Mouse (Mus musculus): ENCODE results near the gene Gpc6.

Gene Gpc6

DNA sequence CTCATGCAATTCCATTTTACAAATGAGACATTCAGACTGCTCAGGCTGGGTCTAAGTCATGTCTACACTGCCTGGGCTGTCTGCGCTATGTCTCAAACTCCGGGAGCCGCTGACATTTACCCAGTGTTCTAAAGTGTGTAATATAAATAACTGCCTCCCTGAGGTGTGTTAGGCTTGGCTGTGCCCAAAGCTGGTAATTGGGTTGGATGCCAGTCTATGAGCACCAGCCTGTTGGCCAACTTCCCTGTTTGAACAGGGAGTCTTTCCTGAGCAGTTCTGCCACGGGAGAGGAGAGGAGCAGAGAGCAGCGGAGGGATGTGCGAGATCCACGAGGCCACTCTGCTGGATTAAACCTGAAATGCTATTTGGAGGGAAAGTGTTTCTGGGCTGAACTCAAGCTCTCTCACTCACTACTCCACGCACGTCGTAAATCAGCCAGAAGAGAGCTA, 785.4 kb downstream of the Gpc6 start:
- no peak for DNase-seq (ENCODE audit: low spot score)

GRCm38 (mm10) chr14:117712311-117712710, 787.2 kb downstream of the Gpc6 start:
- no peak for DNase-seq (ENCODE audit: low spot score)

DNA sequence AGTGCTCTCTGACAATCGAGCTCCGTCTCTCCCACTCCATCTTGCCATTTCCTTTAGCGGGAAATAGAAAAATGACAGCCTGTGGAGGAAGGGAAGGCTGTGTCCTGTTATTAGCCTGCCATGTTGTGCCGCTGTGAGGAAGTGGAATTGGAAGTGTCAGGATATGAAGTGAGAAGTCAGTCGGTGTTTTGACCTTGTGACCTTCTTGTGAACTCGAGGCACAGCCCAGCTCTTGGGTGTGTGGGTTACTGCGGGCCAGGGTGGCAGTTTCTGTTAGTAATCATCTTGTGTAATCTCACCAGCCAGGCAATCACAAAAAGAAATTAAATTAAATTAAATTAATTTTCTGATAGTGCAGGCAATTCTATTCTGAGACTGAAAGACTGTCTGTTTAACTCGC, 789.0 kb downstream of the Gpc6 start:
- no peak for DNase-seq (ENCODE audit: low spot score)

DNA sequence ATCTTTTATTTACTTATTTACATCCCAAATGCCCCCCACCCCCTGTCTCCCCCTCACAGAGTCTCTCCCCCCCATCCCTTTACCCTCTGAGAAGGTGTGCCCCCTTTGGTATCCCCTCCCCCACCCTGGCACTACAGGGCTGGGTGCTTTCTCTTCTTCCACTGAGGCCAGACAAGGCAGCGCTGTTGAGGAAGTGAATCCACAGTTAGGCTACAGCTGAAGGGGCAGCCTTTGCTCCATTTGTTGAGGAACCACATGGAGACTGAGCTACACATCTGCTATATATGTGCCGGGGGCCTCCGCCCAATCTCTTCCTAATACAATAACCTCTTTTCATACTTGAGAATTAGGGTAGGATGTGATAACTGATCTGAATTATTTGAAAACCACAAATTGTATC, 791.2 kb downstream of the Gpc6 start:
- DNase-seq (ENCODE audit: low spot score): no peak

GRCm38 (mm10) chr14:117728741-117729140, 803.6 kb downstream of the Gpc6 start:
- no peak for DNase-seq (ENCODE audit: low spot score)

DNA sequence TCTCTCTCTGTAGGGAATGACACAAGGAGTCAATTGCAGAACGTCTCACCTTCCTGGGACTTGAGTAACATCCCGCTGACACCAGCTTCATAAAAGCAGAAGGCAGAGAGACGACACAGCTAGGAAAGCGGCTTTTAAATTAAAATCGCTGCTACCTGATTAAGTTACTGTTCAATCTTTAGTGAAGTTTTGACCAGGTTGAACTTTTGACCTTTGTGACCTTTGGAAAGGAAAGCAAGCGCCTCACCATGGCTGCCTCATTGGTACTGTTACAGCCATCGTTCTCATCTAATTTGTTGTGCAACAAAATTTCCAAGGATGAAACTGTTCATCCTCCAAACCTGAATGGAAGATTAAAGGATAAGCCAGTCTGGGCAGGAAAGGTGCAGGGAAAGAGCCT, 830.1 kb downstream of the Gpc6 start:
- no peak for DNase-seq (ENCODE audit: low spot score)

- no peak for DNase-seq (ENCODE audit: low spot score)
Measured at GRCm38 (mm10) chr14:117756505-117756904, 831.4 kb downstream of the Gpc6 start.

- DNase-seq (ENCODE audit: low spot score): no peak
Measured at GRCm38 (mm10) chr14:117757790-117758358, 832.8 kb downstream of the Gpc6 start.

DNA sequence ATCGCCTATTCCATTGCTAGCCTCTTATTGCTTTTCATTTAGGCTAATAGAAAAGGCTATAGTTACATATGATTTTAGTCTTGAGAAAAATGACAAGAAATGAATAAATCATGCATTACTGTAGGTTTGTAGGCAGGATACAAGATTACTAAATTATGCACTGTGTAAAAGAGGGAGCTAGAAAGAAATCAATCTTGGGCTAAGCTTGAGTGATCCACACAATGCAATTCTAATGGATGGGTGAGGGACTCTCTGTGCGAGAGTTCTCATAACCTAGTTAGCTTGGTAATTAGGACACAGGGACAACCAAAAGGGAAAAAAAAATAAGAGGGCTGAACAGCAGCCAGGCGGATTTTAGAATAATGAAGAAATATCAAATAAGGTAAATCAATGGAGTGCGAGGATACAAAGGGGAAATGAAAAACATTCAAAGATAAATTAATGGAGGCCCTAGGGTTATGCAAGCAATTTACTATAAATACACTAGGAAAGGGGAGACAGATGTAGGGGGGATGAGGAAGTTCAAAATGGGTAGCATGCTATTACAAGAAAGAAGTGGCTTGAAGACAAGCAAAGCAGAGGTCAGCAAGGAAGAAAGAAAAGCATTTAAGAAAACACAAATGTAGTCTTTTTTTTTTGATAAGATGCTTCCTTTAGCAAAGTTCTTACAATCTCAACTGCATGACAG, 835.9 kb downstream of the Gpc6 start:
- no peak for DNase-seq (ENCODE audit: low spot score)

DNA sequence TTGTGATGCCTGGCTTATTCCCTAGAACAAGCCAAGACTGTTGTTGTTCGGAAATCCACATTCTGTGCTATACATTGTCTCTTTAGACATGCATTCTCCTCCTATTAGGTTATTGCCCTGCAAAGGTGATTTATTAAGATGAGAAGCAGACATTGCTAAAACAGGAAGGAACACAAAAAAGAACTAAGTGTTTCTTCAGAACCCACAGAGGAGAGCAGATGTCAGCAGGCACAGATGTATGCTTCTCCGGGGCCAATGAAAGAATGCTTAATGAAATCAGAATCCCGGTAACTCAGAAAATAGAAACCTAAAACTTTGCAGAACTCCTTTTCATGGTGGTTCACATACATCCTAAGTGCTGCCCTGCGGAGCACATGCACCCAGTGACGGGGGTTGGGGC, 837.8 kb downstream of the Gpc6 start:
- DNase-seq (ENCODE audit: low spot score): no peak

DNA sequence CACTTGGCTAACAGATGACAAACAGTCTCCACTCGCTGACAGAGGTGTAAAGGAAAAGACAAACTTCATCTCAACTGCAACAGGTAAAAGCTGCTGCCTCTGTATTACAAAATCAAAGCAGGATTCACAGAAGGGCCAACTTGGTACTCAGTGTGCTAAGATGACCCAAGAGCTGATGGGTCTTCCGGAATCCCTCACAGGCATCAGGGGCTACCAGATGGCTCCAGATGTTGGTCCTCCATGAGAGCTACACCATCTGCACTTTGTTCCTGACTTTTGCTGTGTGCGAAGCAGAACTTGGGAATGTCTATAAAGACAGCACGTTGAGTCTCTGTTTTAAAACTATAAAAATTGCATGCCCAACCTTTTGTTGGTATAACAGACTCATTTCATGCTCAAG, 842.7 kb downstream of the Gpc6 start:
- no peak for DNase-seq (ENCODE audit: low spot score)

DNA sequence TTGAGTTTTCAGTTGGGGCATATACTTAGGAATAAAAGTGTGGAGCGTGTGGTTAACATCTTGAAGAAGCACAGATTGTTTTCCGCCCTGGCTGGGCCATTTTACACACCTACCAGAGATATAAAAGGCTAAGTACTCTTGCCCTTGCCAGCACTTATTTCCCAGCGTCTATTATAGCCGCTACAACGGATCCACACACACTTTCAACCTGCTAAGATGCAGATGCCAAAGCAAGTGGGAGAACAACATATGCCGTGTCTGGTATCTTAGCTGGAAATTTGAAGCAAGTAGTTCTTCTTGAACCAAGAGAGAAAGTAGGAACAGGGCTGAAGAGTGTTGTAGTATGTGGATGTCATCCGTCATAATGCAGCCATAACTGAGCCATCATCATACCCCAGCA, 843.6 kb downstream of the Gpc6 start:
- DNase-seq (ENCODE audit: low spot score): no peak

GRCm38 (mm10) chr14:117773373-117773772, 848.3 kb downstream of the Gpc6 start:
- no peak for DNase-seq (ENCODE audit: low spot score)

- no peak for DNase-seq (ENCODE audit: low spot score)
Measured at GRCm38 (mm10) chr14:117777866-117778500, 852.9 kb downstream of the Gpc6 start.

GRCm38 (mm10) chr14:117778538-117779413, 853.7 kb downstream of the Gpc6 start:
- no peak for DNase-seq (ENCODE audit: low spot score)

GRCm38 (mm10) chr14:117781724-117782123, 856.6 kb downstream of the Gpc6 start:
- no peak for DNase-seq (ENCODE audit: low spot score)

- no peak for DNase-seq (ENCODE audit: low spot score)
Measured at GRCm38 (mm10) chr14:117783671-117784262, 858.7 kb downstream of the Gpc6 start.

GRCm38 (mm10) chr14:117784960-117785359, 859.8 kb downstream of the Gpc6 start:
- no peak for DNase-seq (ENCODE audit: low spot score)

DNA sequence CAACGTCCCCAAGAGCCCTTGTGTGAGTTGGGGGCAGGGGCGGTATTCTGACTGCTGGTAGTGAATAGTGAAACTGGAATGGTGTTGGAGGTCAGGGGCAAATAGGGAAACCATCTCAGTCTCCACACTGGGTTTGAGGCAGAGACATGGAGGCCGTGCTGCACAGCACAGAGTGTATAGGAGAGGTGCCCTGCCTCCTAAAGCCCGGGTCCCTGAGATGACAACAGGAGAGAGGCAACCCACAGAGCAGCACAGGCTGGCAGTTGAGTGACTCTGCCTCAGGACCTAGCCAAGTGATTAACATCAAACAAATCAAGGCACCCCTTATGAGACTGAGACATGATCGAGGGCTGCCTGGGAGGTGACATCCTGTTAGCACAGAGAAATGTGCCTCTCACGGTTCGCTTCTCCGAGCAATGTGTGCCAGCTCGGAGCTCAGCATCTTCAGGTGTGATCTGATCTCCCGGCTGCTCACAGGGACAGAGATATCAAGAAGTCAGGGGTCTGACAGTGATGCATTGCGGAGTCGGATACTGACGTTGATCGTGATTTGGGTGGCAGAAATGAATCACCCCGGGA, 860.5 kb downstream of the Gpc6 start:
- no peak for DNase-seq (ENCODE audit: low spot score)

DNA sequence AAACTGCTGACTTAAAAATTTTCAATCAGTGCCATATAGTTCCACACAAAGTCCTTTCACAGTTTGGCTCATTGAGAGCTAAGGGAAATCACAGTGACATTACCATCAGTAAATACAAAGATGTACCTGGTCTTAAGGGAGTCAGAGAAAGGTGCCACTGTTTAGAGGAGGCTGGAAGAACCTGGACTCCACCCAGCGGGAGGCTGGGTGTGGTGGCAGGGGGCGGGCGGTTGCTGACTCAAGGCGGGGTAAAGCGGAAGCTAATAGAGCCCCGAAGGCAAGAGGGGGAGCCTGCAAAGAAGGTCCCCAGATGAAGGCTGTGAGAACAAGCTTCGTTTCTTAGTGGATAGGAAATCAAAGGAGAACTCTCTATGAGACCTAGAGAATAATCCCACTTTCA, 861.5 kb downstream of the Gpc6 start:
- no peak for DNase-seq (ENCODE audit: low spot score)

- no peak for DNase-seq (ENCODE audit: low spot score)
Measured at GRCm38 (mm10) chr14:117794874-117795273, 869.8 kb downstream of the Gpc6 start.

DNA sequence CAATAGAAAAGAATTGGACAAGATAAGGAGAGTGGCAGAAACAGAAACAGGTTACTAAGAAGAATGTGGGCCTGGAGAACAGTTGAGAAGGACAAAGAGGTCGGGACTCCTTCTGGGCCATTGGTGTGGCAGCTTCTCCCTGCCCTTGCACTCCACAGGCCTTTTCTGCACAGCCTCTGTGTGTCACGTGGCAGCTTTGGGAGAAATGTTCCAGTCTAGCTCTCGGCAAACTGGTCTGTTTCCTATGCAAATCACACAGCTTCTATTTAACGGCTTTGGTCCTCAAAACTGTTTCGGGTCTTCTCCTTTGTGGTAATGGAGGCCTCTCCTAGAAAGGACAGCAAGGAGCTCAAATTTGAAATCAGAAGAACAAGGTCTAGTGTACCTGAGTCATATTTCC, 871.5 kb downstream of the Gpc6 start:
- no peak for DNase-seq (ENCODE audit: low spot score)

Measured in testis, postnatal 14 days (tissue).